Mouse (Mus musculus) E14TG2a.4 (cell line): ENCODE measurements around the gene Ushbp1.

Experiments
- H3K27me3 ChIP-seq: 2 replicates; pipeline ENCODE4 v1.6.1; 2014; ENCODE audit warnings: low read length, control low read depth; ENCODE audit not compliant: insufficient read depth
- H3K36me3 ChIP-seq: 2 replicates; pipeline ENCODE4 v1.6.1; 2014; ENCODE audit warnings: low read length, control low read depth; ENCODE audit not compliant: insufficient read depth
- H3K4me1 ChIP-seq: replicated peaks from 2 replicates; pipeline ENCODE4 v1.6.1; 2014; ENCODE audit warnings: low read depth, low read length, control low read depth
- H3K4me3 ChIP-seq: replicated peaks from 2 replicates; pipeline ENCODE4 v1.5.1; 2014; ENCODE audit warnings: mild to moderate bottlenecking, low read length
- H3K9me3 ChIP-seq: 2 replicates; pipeline ENCODE4 v1.6.1; 2014; ENCODE audit warnings: low read length, control low read depth
- CTCF ChIP-seq: conservative IDR thresholded peaks from 2 replicates; pipeline ENCODE4 v1.5.1; 2014; ENCODE audit warnings: low read length
- NANOG ChIP-seq: IDR thresholded peaks from 2 replicates; pipeline ENCODE4 v1.6.1; 2014; ENCODE audit warnings: borderline replicate concordance, low read length, mixed read lengths
- POU5F1 ChIP-seq: IDR thresholded peaks from 2 replicates; pipeline ENCODE4 v1.6.1; 2014; ENCODE audit warnings: low read length, borderline replicate concordance

Ushbp1 gene

DNA sequence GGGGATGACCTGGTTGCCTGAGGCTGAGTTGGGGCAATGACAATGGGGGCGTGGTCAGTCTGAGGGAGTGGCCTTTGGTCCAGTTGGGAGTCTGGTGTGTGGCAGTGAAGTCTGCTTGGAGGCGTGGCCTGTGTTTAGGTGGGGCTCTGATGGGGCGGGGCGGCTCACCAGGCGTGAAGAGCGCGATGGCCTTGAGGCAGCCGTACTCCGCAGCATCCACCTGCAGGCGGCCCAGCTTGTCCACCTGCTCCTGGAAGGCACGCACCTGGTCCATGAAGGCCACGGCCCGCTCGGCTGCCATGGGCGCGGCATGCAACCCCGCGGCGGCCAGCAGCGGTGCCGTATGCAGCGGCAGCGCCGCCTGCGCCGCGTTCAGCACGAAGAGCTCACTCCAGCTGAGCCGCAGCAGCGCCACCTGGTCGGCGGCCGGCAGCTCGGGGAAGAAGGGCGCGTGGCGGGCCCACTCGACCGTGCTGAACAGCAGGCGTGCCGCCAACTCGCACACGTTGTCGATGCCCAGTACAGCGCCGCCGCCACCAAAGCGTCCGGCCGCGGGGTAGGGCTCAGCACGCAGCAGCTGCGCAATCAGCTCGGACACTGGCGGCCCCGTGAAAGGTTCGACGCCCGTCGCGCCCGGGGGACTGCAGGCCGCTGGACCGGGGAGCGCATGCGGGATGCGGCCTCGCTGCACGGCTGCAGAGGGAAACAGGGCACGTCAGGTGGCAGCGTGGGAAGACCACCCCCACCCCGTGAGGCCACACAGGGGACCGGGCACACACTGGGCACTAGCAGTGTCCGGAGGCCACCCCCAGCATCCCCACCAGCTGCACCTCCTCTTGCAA is 19.8 kb downstream of the Ushbp1 start:
- Histone ChIP-seq H3K4me1 (peaks cover 67% of the 10 kb centered on the region), H3K36me3 (peaks cover 63% of the 10 kb centered on the region), H3K4me3 (peak overlapping the region; percentile 74), H3K9me3 (no peaks in the 10 kb centered on the region), H3K27me3 (peaks cover 49% of the 10 kb centered on the region)
- TF ChIP-seq NANOG (no peak), CTCF (no peak), POU5F1 (no peak)

DNA sequence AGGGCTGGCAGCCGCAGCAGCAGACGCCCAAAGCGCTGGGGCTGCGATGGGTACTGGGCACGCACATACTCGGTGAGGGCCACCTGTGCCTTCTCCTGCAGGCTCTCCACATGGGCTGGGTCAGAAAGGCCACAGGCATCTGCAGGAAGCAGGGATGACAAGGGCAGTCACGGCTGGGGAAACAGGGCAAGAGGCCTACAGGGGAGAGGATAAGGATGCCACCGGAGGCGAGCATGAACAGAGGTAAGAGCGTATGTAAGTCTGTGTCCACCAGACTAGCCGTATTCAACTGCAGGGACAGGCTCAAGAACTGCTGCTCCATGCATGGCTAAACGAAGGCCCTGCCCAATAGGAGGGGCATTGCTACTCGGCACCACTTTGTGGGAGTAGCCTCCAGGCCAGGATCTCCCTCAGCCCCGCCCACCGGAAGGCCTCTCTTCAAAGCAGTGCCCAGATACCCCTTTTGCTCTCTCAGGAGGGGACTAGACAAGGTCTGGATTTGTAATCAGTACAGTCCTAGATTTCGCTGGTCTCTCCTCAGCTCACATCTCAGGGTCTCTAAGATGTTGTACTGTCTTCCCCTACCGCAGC is 20.9 kb downstream of the Ushbp1 start:
- Histone ChIP-seq H3K4me1 (peaks cover 62% of the 10 kb centered on the region), H3K36me3 (peaks cover 66% of the 10 kb centered on the region), H3K4me3 (peak overlapping the region; percentile 74; the same call in 1 of the 2 replicates), H3K9me3 (no peaks in the 10 kb centered on the region), H3K27me3 (peaks cover 38% of the 10 kb centered on the region)
- no peak for TF ChIP-seq NANOG
- TF ChIP-seq POU5F1 = no peak
- no peak for TF ChIP-seq CTCF

DNA sequence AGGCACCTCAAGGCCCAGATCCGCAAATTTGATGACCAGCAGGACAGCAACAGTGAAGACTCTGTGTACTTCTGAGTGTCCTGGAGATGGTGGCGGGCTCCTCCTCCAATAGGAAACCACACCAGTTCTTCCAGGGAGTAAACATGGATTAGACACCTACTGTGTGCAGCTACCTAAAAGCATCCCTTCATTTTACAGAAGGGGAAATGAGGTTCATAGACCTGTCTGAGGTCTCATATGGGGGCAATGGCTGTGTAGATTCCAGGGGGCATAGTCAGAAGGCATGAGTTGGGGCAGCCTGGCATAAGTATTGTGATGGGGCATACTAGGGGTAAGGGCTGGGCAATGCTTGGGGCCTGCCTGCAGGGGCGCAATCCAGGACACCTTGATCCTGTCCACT is 22.6 kb downstream of the Ushbp1 start:
- H3K9me3 ChIP-seq = no peaks in the 10 kb centered on the region
- peaks cover 63% of the 10 kb centered on the region for H3K4me1 ChIP-seq
- peaks cover 22% of the 10 kb centered on the region for H3K27me3 ChIP-seq
- peaks cover 69% of the 10 kb centered on the region for H3K36me3 ChIP-seq
- H3K4me3 ChIP-seq = no peak overlapping the region
- TF ChIP-seq NANOG (no peak), POU5F1 (no peak), CTCF (no peak)

DNA sequence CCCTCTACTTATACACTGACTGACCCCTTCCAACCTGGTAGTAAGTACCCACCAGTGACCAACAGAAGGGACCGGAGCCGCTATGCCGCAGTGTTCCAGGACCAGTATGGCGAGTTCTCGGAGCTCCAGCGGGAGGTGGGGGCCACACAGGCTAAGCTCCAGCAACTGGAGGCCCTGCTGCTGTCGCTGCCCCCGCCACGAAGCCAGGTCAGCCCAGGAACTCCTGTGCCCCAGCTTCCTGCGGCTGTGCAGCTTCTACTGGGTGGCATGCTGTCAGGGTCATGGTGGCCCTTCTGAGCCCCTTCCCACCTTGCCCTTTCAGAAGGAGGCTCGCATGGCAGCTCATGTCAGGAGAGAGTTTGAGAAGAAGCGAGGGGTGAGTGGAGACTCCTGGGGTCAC is 23.2 kb downstream of the Ushbp1 start:
- H3K9me3 ChIP-seq = no peaks in the 10 kb centered on the region
- peak overlapping the region; percentile 29; the same call in 1 of the 2 replicates for H3K4me3 ChIP-seq
- H3K36me3 ChIP-seq = peaks cover 68% of the 10 kb centered on the region
- TF ChIP-seq NANOG (no peak), CTCF (no peak), POU5F1 (no peak)
- H3K27me3 ChIP-seq = peaks cover 16% of the 10 kb centered on the region
- peaks cover 68% of the 10 kb centered on the region for H3K4me1 ChIP-seq

DNA sequence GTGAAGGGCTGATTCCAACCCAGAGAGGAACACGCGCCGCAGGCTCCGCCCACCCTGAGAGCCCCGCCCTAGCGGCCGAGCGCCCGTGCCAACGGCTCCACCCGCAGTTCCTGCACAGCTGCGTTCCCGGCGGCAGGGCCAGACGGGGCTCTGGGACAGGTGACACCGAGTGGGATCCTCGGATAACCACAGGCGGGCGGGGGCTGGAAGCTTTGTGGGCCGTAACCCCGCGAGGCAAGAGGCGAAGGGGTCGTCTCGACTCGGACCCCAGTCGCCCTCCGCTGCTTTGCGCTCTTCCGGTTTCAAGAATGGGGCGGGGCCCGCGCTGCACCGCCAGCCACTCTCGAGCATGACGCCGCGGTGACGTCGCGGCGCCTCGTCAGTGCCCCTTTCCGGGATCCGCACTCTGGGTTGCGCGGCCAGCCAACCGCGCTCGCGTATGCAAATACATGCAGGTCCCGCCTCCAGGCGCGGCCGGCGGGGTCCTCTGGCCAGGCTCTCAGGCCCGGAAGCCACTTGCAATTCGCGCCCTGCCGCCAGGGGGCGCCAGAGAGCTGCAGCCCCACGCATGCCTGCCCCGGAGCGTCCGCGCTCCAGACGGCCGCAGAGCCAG is 24.3 kb downstream of the Ushbp1 start, which contains the start of gene Ocel1:
Gene Ocel1, plus strand, starts transcription at position 63 of the 613 bp plus-strand sequence.
- Histone ChIP-seq H3K4me3 (peak within 1 kb of the TSS; percentile 89), H3K4me1 (peaks cover 60% of the 10 kb centered on the region), H3K36me3 (peaks cover 57% of the 10 kb centered on the region), H3K27me3 (peaks cover 5% of the 10 kb centered on the region), H3K9me3 (no peaks in the 10 kb centered on the region)
- TF ChIP-seq CTCF = no peak
- no peak for TF ChIP-seq NANOG
- no peak for TF ChIP-seq POU5F1

DNA sequence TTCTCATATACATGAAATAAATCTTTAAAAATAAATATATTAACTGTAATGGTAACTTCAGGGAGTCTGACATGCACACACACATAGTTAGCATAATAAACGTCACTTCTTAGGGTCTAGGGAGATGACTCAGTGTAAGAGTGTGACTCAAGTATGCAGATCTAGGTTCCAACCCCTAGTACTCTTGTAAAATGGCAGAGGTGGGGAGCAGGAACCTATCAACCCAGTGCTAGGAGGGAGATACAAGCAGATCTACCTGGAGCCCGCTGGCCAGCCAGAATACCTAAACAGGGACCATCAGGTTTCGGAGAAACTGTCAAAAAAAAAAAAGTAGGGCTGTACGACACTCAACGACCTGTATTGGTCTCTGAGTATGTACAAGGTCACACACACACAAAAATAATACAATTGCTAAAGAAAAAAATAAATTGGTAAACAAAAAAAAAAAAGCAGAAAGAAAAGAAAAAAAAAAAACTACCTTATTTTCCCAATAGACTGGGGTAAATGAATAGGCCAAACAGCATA is 24.8 kb downstream of the Ushbp1 start:
- Histone ChIP-seq H3K36me3 (peaks cover 56% of the 10 kb centered on the region), H3K27me3 (no peaks in the 10 kb centered on the region), H3K9me3 (no peaks in the 10 kb centered on the region), H3K4me1 (peaks cover 63% of the 10 kb centered on the region), H3K4me3 (peak overlapping the region; percentile 89)
- TF ChIP-seq CTCF = no peak
- TF ChIP-seq POU5F1 = no peak
- no peak for TF ChIP-seq NANOG

DNA sequence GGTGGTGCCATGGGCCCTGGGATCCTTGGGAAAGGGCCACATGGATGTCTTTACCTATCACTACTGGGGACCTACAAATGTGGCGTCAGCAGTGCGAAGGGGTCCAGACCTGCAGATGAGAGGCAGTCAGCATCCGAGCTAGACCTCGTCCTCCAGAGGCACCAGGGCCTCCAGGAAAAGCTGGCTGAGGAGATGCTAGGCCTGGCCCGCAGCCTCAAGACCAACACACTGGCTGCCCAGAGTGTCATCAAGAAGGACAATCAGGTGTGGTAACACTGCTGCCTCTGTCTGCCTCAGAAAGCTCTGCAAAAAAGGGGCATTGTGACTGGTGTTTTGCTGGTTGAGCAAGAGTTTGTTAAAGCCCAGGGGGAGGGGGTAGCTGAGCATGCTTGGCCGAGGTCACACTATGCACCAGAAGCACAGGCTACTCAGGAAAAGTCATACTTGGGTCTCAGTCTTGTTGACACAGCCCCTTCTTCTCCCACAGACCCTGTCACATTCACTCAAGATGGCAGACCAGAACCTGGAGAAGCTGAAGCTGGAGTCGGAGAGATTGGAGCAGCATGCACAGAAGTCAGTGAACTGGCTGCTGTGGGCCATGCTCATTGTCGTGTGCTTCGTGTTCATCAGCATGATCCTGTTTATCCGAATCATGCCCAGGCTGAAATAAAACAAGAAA is 26.4 kb downstream of the Ushbp1 start:
- Histone ChIP-seq H3K4me3 (peak overlapping the region; percentile 86), H3K4me1 (peaks cover 54% of the 10 kb centered on the region), H3K9me3 (no peaks in the 10 kb centered on the region), H3K27me3 (no peaks in the 10 kb centered on the region), H3K36me3 (peaks cover 44% of the 10 kb centered on the region)
- TF ChIP-seq NANOG (no peak), CTCF (no peak), POU5F1 (no peak)

DNA sequence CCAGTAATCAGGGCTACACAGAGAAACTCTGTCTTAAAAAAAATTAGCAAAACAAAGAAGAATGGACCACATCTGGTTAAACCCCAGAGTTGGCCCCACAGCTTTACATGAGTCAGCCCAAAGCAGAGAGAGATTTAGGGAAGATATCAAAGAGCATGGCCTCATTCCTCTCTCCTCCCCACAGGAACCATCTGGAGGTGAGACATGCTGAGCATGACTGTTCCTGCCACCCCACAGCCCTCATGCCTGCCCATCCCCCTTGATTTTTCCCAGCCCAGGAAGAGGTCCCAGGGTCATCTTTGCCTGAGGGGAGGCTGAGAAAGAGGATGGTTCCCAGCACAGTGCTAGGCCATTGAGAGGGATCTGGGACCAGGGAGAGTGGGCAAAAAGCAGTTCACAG is 27.2 kb downstream of the Ushbp1 start:
- no peaks in the 10 kb centered on the region for H3K9me3 ChIP-seq
- H3K4me3 ChIP-seq = peak overlapping the region; percentile 86
- no peak for TF ChIP-seq CTCF
- no peak for TF ChIP-seq POU5F1
- TF ChIP-seq NANOG = no peak
- H3K27me3 ChIP-seq = no peaks in the 10 kb centered on the region
- H3K36me3 ChIP-seq = peaks cover 36% of the 10 kb centered on the region
- H3K4me1 ChIP-seq = peaks cover 51% of the 10 kb centered on the region
